Mouse (Mus musculus) CH12F3 (cell line): ENCODE results near the gene Rab11b.
"Not testable (repeated sequence)": the region's sequence is repeated elsewhere in the genome, so short reads cannot be mapped to it uniquely, and the experiment has no call there.

ENCODE experiments used
- in situ Hi-C: fragments of 300-500 bp; cut with MboI; formaldehyde crosslinking; loops from 2 replicates; pipeline ENCODE4 v1.14.3; 2020; ENCODE audit warnings: low sequenced_read_pairs

The Rab11b gene

GRCm38 (mm10) chr17:33773426-33773825 lies 13.1 kb upstream of the Rab11b start:
- in situ Hi-C loops: no loop called here

GRCm38 (mm10) chr17:33771617-33772016 lies 11.3 kb upstream of the Rab11b start:
- in situ Hi-C loops: no loop called here

GRCm38 (mm10) chr17:33766389-33766788 lies 6.1 kb upstream of the Rab11b start:
- in situ Hi-C loops: no loop called here

GRCm38 (mm10) chr17:33759767-33760254 lies 519 bp downstream of the Rab11b start:
- in situ Hi-C loops: no loop called here

- in situ Hi-C loops: no loop called here
These were observed 3.1 kb downstream of the Rab11b start for GRCm38 (mm10) chr17:33757231-33757630.

GRCm38 (mm10) chr17:33756108-33756790 lies 4.1 kb downstream of the Rab11b start:
- in situ Hi-C loops: no loop called here

GRCm38 (mm10) chr17:33755418-33756107 lies 4.8 kb downstream of the Rab11b start:
- in situ Hi-C loops: no loop called here

GRCm38 (mm10) chr17:33754656-33755055 lies 5.7 kb downstream of the Rab11b start:
- in situ Hi-C loops: no loop called here

GRCm38 (mm10) chr17:33752297-33752696 lies 8.0 kb downstream of the Rab11b start:
- in situ Hi-C loops: no loop called here

- in situ Hi-C loops: no loop called here
These were observed 9.1 kb downstream of the Rab11b start for GRCm38 (mm10) chr17:33751181-33751580.

- in situ Hi-C loops: no loop called here
These were observed 10.9 kb downstream of the Rab11b start for GRCm38 (mm10) chr17:33749451-33749850.

GRCm38 (mm10) chr17:33746011-33746410 lies 14.3 kb downstream of the Rab11b start:
- in situ Hi-C loops: no loop called here

- in situ Hi-C loops: no loop called here
These were observed 15.5 kb downstream of the Rab11b start for GRCm38 (mm10) chr17:33744686-33745384.

- in situ Hi-C loops: no loop called here
These were observed 17.9 kb downstream of the Rab11b start for GRCm38 (mm10) chr17:33742420-33742819.

GRCm38 (mm10) chr17:33733526-33733925 lies 26.8 kb downstream of the Rab11b start:
- in situ Hi-C loops: not testable (repeated sequence)

GRCm38 (mm10) chr17:33732556-33733083 lies 27.7 kb downstream of the Rab11b start:
- in situ Hi-C loops: not testable (repeated sequence)

GRCm38 (mm10) chr17:33729215-33729614 lies 31.1 kb downstream of the Rab11b start:
- in situ Hi-C loops: no loop called here

- in situ Hi-C loops: no loop called here
These were observed 31.9 kb downstream of the Rab11b start for GRCm38 (mm10) chr17:33728396-33728795.

GRCm38 (mm10) chr17:33719736-33720378 lies 40.5 kb downstream of the Rab11b start:
- in situ Hi-C loops: no loop called here

GRCm38 (mm10) chr17:33718944-33719725 lies 41.2 kb downstream of the Rab11b start:
- in situ Hi-C loops: no loop called here
